Mouse (Mus musculus): Measurements from ENCODE around the gene Gm20509. TPM values are rescaled to one million over a fixed set of nuclear protein-coding genes. Genes with fewer than 3 reads are reported as not detected.
"Not testable (repeated sequence)": the region's sequence is repeated elsewhere in the genome, so short reads cannot be mapped to it uniquely, and the experiment has no call there.

The Gm20509 gene
- polyA plus RNA-seq, 1 experiment: not detected

- TF ChIP-seq CTCF (conservative IDR thresholded peaks at IDR 0.05; ENCODE audit: insufficient read depth, insufficient read length, low read depth, low read length) (no peak), POLR2A (IDR thresholded peaks at IDR 0.05; ENCODE audit: low read depth, low read length) (peak; percentile 39)
- WGBS: under 1% methylated on average over 64 of the region's 64 CpGs
Observed at GRCm38 (mm10) chr9:73112919-73113906, 10.9 kb downstream of the Gm20509 start, which contains the start of gene Rsl24d1. Rsl24d1 (plus strand) TSS chr9:73113426.

GRCm38 (mm10) chr9:73116704-73117103 is 14.4 kb downstream of the Gm20509 start:
- 85% methylated on average over 6 of the region's 6 CpGs for WGBS

More at GRCm38 (mm10) chr9:73112919-73113906, 10.9 kb downstream of the Gm20509 start, which contains the start of gene Rsl24d1:
- Histone ChIP-seq H3K27ac (ENCODE audit: insufficient read depth, low read depth, low read length) (0 out of 2 replicates have a peak within 1 kb of the TSS, but pooled peaks have one; percentile 17), H3K36me3 (ENCODE audit: control insufficient read depth, insufficient read depth, low read length) (no peaks in the 10 kb centered on the region; the same call in 1 of the 2 replicates), H3K27me3 (replicated peaks; ENCODE audit: control insufficient read depth, insufficient read depth, low read length) (no peaks in the 10 kb centered on the region), H3K4me3 (ENCODE audit: insufficient read depth, low read depth, low read length) (peak within 1 kb of the TSS; percentile 82), H3K4me1 (ENCODE audit: control insufficient read depth, insufficient read depth, low read length) (no peaks in the 10 kb centered on the region; the same call in 1 of the 2 replicates)
- DNase-seq: peak; percentile 95

GRCm38 (mm10) chr9:73118012-73118411 is 15.7 kb downstream of the Gm20509 start:
- no peak overlapping the region for H3K4me3 ChIP-seq (ENCODE audit: insufficient read depth, low read depth, low read length)
- no peaks in the 10 kb centered on the region; the same call in 1 of the 2 replicates for H3K4me1 ChIP-seq (ENCODE audit: control insufficient read depth, insufficient read depth, low read length)
- 79% methylated on average over 4 of the region's 4 CpGs for WGBS
- no peak for DNase-seq
- no peak for TF ChIP-seq POLR2A (IDR thresholded peaks at IDR 0.05; ENCODE audit: low read depth, low read length)
- TF ChIP-seq CTCF (conservative IDR thresholded peaks at IDR 0.05; ENCODE audit: insufficient read depth, insufficient read length, low read depth, low read length): no peak; the same call in 1 of the 2 replicates
- H3K36me3 ChIP-seq (ENCODE audit: control insufficient read depth, insufficient read depth, low read length): peaks cover 4% of the 10 kb centered on the region
- H3K27ac ChIP-seq (ENCODE audit: insufficient read depth, low read depth, low read length): no peak overlapping the region
- no peaks in the 10 kb centered on the region for H3K27me3 ChIP-seq (replicated peaks; ENCODE audit: control insufficient read depth, insufficient read depth, low read length)

More at GRCm38 (mm10) chr9:73116704-73117103, 14.4 kb downstream of the Gm20509 start:
- not testable (repeated sequence) for H3K4me3 ChIP-seq (ENCODE audit: insufficient read depth, low read depth, low read length); H3K27me3 ChIP-seq (replicated peaks; ENCODE audit: control insufficient read depth, insufficient read depth, low read length); DNase-seq; H3K4me1 ChIP-seq (ENCODE audit: control insufficient read depth, insufficient read depth, low read length); H3K27ac ChIP-seq (ENCODE audit: insufficient read depth, low read depth, low read length); H3K36me3 ChIP-seq (ENCODE audit: control insufficient read depth, insufficient read depth, low read length)

GRCm38 (mm10) chr9:73121735-73122134 is 19.5 kb downstream of the Gm20509 start:
- Histone ChIP-seq H3K27me3 (replicated peaks; ENCODE audit: control insufficient read depth, insufficient read depth, low read length) (no peaks in the 10 kb centered on the region), H3K27ac (ENCODE audit: insufficient read depth, low read depth, low read length) (no peak overlapping the region), H3K36me3 (ENCODE audit: control insufficient read depth, insufficient read depth, low read length) (peaks cover 5% of the 10 kb centered on the region), H3K4me1 (ENCODE audit: control insufficient read depth, insufficient read depth, low read length) (no peaks in the 10 kb centered on the region), H3K4me3 (ENCODE audit: insufficient read depth, low read depth, low read length) (no peak overlapping the region)
- peak; percentile 15 for DNase-seq
- TF ChIP-seq POLR2A (IDR thresholded peaks at IDR 0.05; ENCODE audit: low read depth, low read length): no peak
- peak; percentile 50 for TF ChIP-seq CTCF (conservative IDR thresholded peaks at IDR 0.05; ENCODE audit: insufficient read depth, insufficient read length, low read depth, low read length)
- 56% methylated on average over 8 of the region's 8 CpGs for WGBS

- DNase-seq: no peak
- no peaks in the 10 kb centered on the region for H3K27me3 ChIP-seq (replicated peaks; ENCODE audit: control insufficient read depth, insufficient read depth, low read length)
- H3K4me3 ChIP-seq (ENCODE audit: insufficient read depth, low read depth, low read length): no peak overlapping the region
- TF ChIP-seq POLR2A (IDR thresholded peaks at IDR 0.05; ENCODE audit: low read depth, low read length) (no peak), CTCF (conservative IDR thresholded peaks at IDR 0.05; ENCODE audit: insufficient read depth, insufficient read length, low read depth, low read length) (no peak)
- H3K27ac ChIP-seq (ENCODE audit: insufficient read depth, low read depth, low read length): no peak overlapping the region
- H3K4me1 ChIP-seq (ENCODE audit: control insufficient read depth, insufficient read depth, low read length): no peaks in the 10 kb centered on the region; the same call in 1 of the 2 replicates
- WGBS: 91% methylated on average over 8 of the region's 8 CpGs
- peaks cover 5% of the 10 kb centered on the region for H3K36me3 ChIP-seq (ENCODE audit: control insufficient read depth, insufficient read depth, low read length)
Observed at GRCm38 (mm10) chr9:73125043-73125570, 22.8 kb downstream of the Gm20509 start.

DNA sequence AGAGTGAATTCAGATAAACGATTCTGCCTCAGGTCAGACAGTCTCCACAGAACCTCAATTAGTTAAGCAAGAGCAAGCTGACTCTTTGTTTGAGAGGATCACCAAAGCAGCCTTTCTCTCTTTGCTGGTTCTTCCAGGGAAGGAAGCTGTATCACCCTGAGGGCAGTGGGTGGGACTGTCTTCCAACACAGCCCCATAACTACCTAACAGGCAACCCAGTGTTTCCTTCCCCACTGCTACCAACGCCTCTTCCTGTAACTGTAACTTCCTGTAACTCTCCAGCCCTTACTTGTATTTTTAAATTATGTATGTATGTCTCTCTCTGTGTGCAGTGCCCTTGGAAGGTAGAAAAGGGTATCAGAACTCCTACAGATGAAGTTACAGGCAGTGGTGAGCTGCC is 25.2 kb downstream of the Gm20509 start:
- H3K4me1 ChIP-seq (ENCODE audit: control insufficient read depth, insufficient read depth, low read length): no peaks in the 10 kb centered on the region; the same call in 1 of the 2 replicates
- 76% methylated on average over 2 of the region's 2 CpGs for WGBS
- H3K27me3 ChIP-seq (replicated peaks; ENCODE audit: control insufficient read depth, insufficient read depth, low read length): no peaks in the 10 kb centered on the region
- no peak for DNase-seq
- H3K36me3 ChIP-seq (ENCODE audit: control insufficient read depth, insufficient read depth, low read length): peaks cover 1% of the 10 kb centered on the region
- TF ChIP-seq POLR2A (IDR thresholded peaks at IDR 0.05; ENCODE audit: low read depth, low read length): no peak
- no peak for TF ChIP-seq CTCF (conservative IDR thresholded peaks at IDR 0.05; ENCODE audit: insufficient read depth, insufficient read length, low read depth, low read length)
- no peak overlapping the region for H3K4me3 ChIP-seq (ENCODE audit: insufficient read depth, low read depth, low read length)
- H3K27ac ChIP-seq (ENCODE audit: insufficient read depth, low read depth, low read length): no peak overlapping the region

DNA sequence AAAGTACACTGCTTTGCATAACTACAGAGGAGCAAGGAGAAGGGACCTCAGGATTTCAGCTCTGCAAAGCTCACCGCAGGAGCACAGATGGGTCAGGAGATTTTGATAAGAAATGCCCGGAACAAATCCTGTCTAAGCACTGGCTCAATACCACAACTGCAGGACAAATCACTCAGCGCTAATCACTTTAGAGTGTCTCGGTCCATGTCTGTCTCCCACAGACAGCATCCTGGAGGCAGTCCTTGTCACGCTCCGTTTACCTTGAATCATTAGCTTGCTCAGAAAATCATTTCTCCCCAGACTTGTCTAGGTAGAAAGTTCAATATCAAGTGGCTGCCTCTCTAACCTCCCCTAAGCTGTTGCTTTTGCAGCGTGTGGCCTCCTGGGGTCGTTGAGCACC is 27.6 kb downstream of the Gm20509 start:
- H3K4me1 ChIP-seq (ENCODE audit: control insufficient read depth, insufficient read depth, low read length): no peaks in the 10 kb centered on the region; the same call in 1 of the 2 replicates
- H3K27ac ChIP-seq (ENCODE audit: insufficient read depth, low read depth, low read length): no peak overlapping the region
- H3K27me3 ChIP-seq (replicated peaks; ENCODE audit: control insufficient read depth, insufficient read depth, low read length): no peaks in the 10 kb centered on the region
- H3K36me3 ChIP-seq (ENCODE audit: control insufficient read depth, insufficient read depth, low read length): peaks cover 1% of the 10 kb centered on the region; the same call in 1 of the 2 replicates
- 41% methylated on average over 8 of the region's 8 CpGs for WGBS
- no peak overlapping the region for H3K4me3 ChIP-seq (ENCODE audit: insufficient read depth, low read depth, low read length)
- TF ChIP-seq POLR2A (IDR thresholded peaks at IDR 0.05; ENCODE audit: low read depth, low read length) (no peak), CTCF (conservative IDR thresholded peaks at IDR 0.05; ENCODE audit: insufficient read depth, insufficient read length, low read depth, low read length) (no peak)
- peak; percentile 36 for DNase-seq

Data from kidney, adult 2 months (tissue).